Mouse (Mus musculus): Measurements from ENCODE around the gene Orm1.

Orm1 gene

GRCm38 (mm10) chr4:63344295-63344694, at the start of gene Orm1:
Orm1 (plus strand) TSS chr4:63344560.
- TF ChIP-seq GATA4 (IDR thresholded peaks at IDR 0.05; ENCODE audit: insufficient replicate concordance, low read length), result no peak

DNA sequence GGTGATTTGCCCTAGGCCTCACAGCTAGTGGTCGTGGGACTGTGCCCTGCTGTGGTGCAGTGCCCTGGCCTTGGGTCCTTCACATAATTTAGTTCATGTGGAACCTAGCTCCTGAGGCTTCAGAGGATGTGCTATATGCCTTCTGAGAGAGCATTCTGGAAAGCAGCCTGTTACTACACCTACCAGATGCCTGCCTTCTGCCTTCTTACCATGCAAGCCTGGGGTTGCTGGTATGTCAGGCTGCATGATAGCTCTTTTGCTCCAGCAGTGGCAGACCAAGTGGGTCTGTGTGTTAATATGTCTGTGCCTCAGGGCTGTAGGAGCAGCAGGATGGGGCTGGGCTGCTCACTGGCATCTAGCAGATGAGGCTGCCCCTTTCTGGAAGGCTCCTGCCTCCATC, 48.7 kb upstream of the Orm1 start:
- TF ChIP-seq GATA4 (IDR thresholded peaks at IDR 0.05; ENCODE audit: insufficient replicate concordance, low read length), result no peak

DNA sequence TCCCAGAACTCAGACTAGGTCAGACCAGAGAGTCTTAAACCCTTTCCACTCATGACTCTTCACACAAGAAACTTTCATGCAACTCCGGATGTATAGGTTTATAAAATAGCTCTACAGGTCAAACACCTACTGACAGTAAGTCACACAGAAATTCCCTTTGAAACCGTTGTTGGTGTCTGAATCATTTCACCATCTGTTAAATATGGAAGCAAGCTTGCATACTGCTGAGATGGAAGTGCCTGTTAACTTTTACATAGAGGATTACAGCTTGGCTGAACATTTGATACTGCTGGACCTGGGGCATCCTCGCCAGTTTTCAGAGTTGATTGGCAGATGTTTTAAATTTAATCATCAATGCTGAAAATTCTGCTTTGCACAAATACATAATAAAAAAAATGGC, 48.1 kb upstream of the Orm1 start:
- TF ChIP-seq GATA4 (IDR thresholded peaks at IDR 0.05; ENCODE audit: insufficient replicate concordance, low read length), result no peak

- no peak for TF ChIP-seq GATA4 (IDR thresholded peaks at IDR 0.05; ENCODE audit: insufficient replicate concordance, low read length)
Measured at GRCm38 (mm10) chr4:63296876-63297275, 47.5 kb upstream of the Orm1 start.

- no peak for TF ChIP-seq GATA4 (IDR thresholded peaks at IDR 0.05; ENCODE audit: insufficient replicate concordance, low read length)
Measured at GRCm38 (mm10) chr4:63298191-63298590, 46.2 kb upstream of the Orm1 start.

DNA sequence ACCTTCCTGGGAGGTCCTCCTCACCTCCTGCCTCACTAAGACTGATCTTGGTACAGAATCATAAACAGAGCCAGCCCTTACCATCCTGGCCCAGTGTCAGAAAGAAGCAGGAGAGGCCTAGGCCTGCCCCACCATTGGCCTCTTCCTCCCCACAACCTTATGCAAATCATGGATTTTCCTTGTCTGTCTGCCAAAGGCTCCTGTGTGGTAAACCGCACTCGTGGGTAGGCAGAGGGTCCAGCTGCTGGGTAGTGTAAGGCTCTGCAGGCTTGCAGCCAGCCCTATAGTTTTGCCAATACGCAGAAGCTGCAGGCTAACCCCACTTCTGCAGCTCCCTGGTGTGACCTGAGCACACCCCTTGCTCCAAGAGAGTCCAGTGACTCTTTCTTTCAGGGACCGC, 41.7 kb upstream of the Orm1 start:
- no peak for TF ChIP-seq GATA4 (IDR thresholded peaks at IDR 0.05; ENCODE audit: insufficient replicate concordance, low read length)

- TF ChIP-seq GATA4 (IDR thresholded peaks at IDR 0.05; ENCODE audit: insufficient replicate concordance, low read length), result no peak
Measured at GRCm38 (mm10) chr4:63307175-63308062, 36.9 kb upstream of the Orm1 start.

GRCm38 (mm10) chr4:63308316-63308715, 36.0 kb upstream of the Orm1 start:
- no peak for TF ChIP-seq GATA4 (IDR thresholded peaks at IDR 0.05; ENCODE audit: insufficient replicate concordance, low read length)

DNA sequence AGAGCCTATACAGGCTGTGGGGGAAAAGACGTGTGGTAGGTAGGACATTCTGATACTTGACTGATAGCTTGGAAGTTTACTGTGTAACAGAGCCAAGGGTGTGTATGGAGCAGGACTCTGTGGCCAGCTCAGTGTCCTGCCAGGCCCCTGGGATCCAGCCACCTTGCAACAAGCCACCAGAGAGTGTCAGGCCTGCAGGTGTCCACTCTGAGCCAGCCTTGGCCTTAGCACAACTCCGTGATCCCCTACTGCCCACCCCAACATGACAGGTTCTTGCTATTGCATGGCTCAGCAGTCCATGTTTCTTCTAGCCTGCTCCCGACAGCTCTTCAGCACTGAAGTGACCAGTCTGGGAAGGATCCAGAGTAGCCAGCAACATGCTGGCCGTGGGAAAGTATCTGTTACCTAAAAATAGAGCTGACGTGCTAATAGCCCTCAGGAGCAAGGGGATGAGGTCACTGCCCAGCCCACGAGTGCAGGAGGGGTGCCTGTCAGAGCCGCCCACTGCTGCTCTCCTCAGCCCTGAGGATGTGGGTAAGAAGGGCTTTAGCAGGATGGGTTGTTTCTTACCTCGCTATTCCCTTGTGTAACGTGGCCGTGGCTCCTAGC, 34.0 kb upstream of the Orm1 start:
- no peak for TF ChIP-seq GATA4 (IDR thresholded peaks at IDR 0.05; ENCODE audit: insufficient replicate concordance, low read length)

- no peak for TF ChIP-seq GATA4 (IDR thresholded peaks at IDR 0.05; ENCODE audit: insufficient replicate concordance, low read length)
Measured at GRCm38 (mm10) chr4:63311426-63311825, 32.9 kb upstream of the Orm1 start.

GRCm38 (mm10) chr4:63314063-63314462, 30.3 kb upstream of the Orm1 start:
- no peak for TF ChIP-seq GATA4 (IDR thresholded peaks at IDR 0.05; ENCODE audit: insufficient replicate concordance, low read length)

- TF ChIP-seq GATA4 (IDR thresholded peaks at IDR 0.05; ENCODE audit: insufficient replicate concordance, low read length), result no peak
Measured at GRCm38 (mm10) chr4:63316076-63316746, 28.1 kb upstream of the Orm1 start.

DNA sequence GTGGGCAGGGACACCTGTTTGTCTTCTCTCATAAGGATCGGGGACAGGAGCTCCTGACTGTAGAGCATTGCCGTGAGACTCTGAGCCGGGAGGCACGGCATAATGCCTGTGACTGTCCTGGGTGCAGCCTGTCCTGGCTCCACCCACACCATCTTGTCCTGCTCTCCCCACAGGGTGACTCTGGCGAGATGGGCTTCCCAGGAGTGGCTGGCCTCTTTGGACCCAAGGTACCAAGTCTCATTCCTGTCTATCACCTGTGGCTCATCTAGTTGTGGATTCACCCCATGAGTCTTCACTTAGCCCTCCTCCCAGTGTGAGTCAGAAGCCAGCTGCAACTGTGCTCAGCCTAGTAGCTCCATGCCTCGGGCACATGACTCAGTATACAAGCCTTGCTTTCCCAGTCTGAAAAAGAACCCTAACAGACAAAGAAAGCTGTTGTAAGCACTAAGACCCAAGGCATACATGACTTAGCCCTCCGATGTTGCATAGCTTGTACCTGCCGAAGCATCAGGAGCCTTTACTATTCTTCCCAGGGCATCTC, 21.0 kb upstream of the Orm1 start:
- no peak for TF ChIP-seq GATA4 (IDR thresholded peaks at IDR 0.05; ENCODE audit: insufficient replicate concordance, low read length)

DNA sequence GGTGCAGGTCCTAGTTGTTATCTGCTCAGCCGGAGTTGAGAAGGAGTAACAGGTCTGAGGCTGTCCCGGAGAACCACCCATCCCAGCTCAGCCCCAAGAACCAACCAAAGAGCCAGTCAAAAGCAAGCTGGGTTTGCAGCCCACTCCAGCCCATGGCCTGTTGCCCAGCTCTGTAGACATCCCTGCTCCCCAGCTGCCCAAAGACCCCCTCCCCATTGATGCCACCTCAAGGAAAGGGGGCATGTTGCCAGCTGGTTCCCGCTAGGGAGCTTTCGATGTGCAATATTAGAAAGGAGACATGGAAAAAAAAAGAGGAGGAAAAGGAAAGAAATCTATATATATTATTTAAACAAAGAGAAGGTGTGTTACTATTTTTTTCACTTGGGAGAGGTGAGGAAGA, 11.0 kb upstream of the Orm1 start:
- TF ChIP-seq GATA4 (IDR thresholded peaks at IDR 0.05; ENCODE audit: insufficient replicate concordance, low read length), result no peak

DNA sequence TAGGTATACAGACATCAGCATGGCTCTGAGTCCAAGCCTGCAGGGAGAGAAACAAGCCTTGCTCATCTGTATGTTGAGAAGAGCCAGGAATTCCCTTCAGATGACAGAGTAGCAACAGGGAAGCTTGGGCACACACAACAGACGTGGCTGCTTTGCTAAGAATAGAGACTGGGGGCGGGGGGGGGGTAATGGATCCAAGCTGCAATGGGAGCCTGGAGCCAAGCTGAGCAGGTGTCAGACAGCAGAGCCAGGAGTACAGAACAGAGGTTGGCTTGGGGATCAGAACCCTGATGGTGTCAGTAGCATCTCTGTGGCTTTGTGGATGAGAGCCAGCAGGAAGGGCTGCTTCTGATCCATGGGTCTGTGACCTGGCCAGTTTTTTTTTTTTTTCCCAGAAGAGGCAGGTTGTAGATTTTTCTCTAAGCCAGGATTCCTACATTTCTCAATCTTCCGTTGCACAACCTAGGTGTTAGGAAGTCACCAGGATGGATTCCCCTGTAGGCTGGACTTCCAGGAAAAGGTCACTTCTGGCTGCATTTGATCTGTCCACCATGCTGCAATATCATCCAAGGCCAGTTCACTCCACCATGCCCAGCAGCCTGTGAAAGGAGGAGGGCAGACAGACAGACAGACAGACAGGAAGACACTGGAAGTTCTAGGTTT, 5.8 kb upstream of the Orm1 start:
- TF ChIP-seq GATA4 (IDR thresholded peaks at IDR 0.05; ENCODE audit: insufficient replicate concordance, low read length), result no peak

All from liver, adult (tissue).